9 mouse cellular contexts compared by ENCODE assay signal in genomic region chr5:91961370-91961769, GRCm38 (mm10). TPM values are rescaled to one million over a fixed set of nuclear protein-coding genes. Genes with fewer than 3 reads are reported as not detected.
A peak's percentile ranks its signal among the peaks of the same experiment; 100 is the strongest.
DNase-seq lines count a peak whose midpoint lies in the region; ATAC-seq lines count a peak whose summit lies in the region.
"Had no signal": no experiment of that assay in that cellular context is flagged by ENCODE, and none has a peak within 500 bp of the region (broad histone marks: within the 10 kb centered on the region; RNA-seq: fewer than 3 reads in every experiment).

No protein-coding gene starts in this region.

- H3K4me3 ChIP-seq in forebrain, embryonic 12.5 days (replicated peaks), result peak overlapping the region; percentile 74

- no peaks in the 10 kb centered on the region for H3K27me3 ChIP-seq in forebrain, embryonic 12.5 days

- 93% methylated on average over 1 of the region's 1 CpGs for WGBS in forebrain, embryonic 12.5 days

- no peak for ATAC-seq in forebrain, embryonic 12.5 days (ENCODE audit: low FRiP score)
- peak; percentile 9; the same call in 1 of the 2 replicates for ATAC-seq in megakaryocyte progenitor cell, adult 5-6 weeks (replicated peaks; ENCODE audit: poor library complexity)

- H3K36me3 ChIP-seq in forebrain, embryonic 12.5 days (replicated peaks), result peaks cover 11% of the 10 kb centered on the region

- H3K4me2 ChIP-seq in forebrain, embryonic 12.5 days, result peak overlapping the region; percentile 64

- no peaks in the 10 kb centered on the region for H3K9me3 ChIP-seq in forebrain, embryonic 12.5 days

- peaks cover 26% of the 10 kb centered on the region for H3K4me1 ChIP-seq in forebrain, embryonic 12.5 days

- peak; percentile 92 for DNase-seq in 3T3-L1 (ENCODE audit: low read depth, low spot score)
- peak; percentile 64 for DNase-seq in CD4-positive helper T cell, adult 2 months (ENCODE audit: low read depth, low spot score)
- DNase-seq in kidney, adult 8-10 months, result peak; percentile 29 to 58
- no peak for DNase-seq in urinary bladder, postnatal 4 days (ENCODE audit: low spot score in 2 of 2)
- DNase-seq in right cerebral cortex, adult 2 months (ENCODE audit: low spot score in 2 of 2), result no peak
- no peak for DNase-seq in urinary bladder, postnatal 14 days (ENCODE audit: low spot score)

- H3K9ac ChIP-seq in forebrain, embryonic 12.5 days, result 0 out of 2 replicates have a peak overlapping the region, but pooled peaks have one; percentile 78

- H3K27ac ChIP-seq in forebrain, embryonic 12.5 days, result no peak overlapping the region

RNA-seq across cellular contexts. Expression of gene Rchy1, which starts 1.5 kb away (rescaled TPM):
- polyA plus RNA-seq in forebrain, embryonic 12.5 days (2016; fragmentation: Nextera tagmentation; extraction: Ambion mirVana), result 61.2 and 65.2 TPM in 2 replicates
- 54.4 and 56.0 TPM in 2 replicates for total RNA-seq in megakaryocyte progenitor cell, adult 5-6 weeks (2015)
- 34.3 and 36.6 TPM in 2 replicates for total RNA-seq in megakaryocyte progenitor cell, adult 5-6 weeks (2017)

RNA-seq across cellular contexts. Expression of gene Odaph, which starts 25.9 kb away (rescaled TPM):
- polyA plus RNA-seq in forebrain, embryonic 12.5 days (2016; fragmentation: Nextera tagmentation; extraction: Ambion mirVana), result not detected in 2 replicates
- total RNA-seq in megakaryocyte progenitor cell, adult 5-6 weeks (2015), result not detected in 2 replicates
- 0.54 TPM in 1 of 2 replicates, not detected in the other for total RNA-seq in megakaryocyte progenitor cell, adult 5-6 weeks (2017)
- total RNA-seq: heart, adult 18-20 months had no signal

Comparison
In these comparisons a context has a peak if more than half of its experiments do, and no peak if none do; other contexts are left out.
1. DNase-seq: peak in 3T3-L1 (single experiment), CD4-positive helper T cell, adult 2 months (single experiment) and kidney, adult 8-10 months (2 of 2); none in urinary bladder, postnatal 4 days (0 of 2), right cerebral cortex, adult 2 months (0 of 2) and urinary bladder, postnatal 14 days (single experiment).